Mouse (Mus musculus): ENCODE measurements around the gene Rpl18. TPM values are rescaled to one million over a fixed set of nuclear protein-coding genes. Genes with fewer than 3 reads are reported as not detected.
A peak's percentile ranks its signal among the peaks of the same experiment; 100 is the strongest.

Gene Rpl18
- polyA plus RNA-seq, 1 experiment from 2014 or later, result 1,272 TPM

- Histone ChIP-seq H3K4me2 (replicated peaks; ENCODE audit: low read depth, low read length) (peak overlapping the region; percentile 26; the same call in 1 of the 2 replicates), H3K27ac (ENCODE audit: low read length) (peak overlapping the region; percentile 24; the same call in 1 of the 2 replicates), H3K36me3 (ENCODE audit: control insufficient read depth, insufficient read depth, low read length) (no peaks in the 10 kb centered on the region), H3K4me3 (ENCODE audit: low read depth, low read length) (no peak overlapping the region), H3K9me3 (ENCODE audit: control insufficient read depth, low read depth, low read length) (no peaks in the 10 kb centered on the region), H3K27me3 (ENCODE audit: control insufficient read depth, insufficient read depth, low read length) (no peaks in the 10 kb centered on the region), H3K9ac (replicated peaks; ENCODE audit: low read depth, low read length) (no peak overlapping the region), H3K4me1 (ENCODE audit: control insufficient read depth, insufficient read depth, low read length) (peaks cover 28% of the 10 kb centered on the region)
- 29% methylated on average over 14 of the region's 14 CpGs for WGBS
- peak; percentile 56 for ATAC-seq (ENCODE audit: insufficient number of reproducible peaks, insufficient read depth, low FRiP score, low read depth)
Measured at GRCm38 (mm10) chr7:45682144-45683126, 32.8 kb upstream of the Rpl18 start.

- H3K9me3 ChIP-seq (ENCODE audit: control insufficient read depth, low read depth, low read length), result no peaks in the 10 kb centered on the region
- no peak within 1 kb of the TSS; the same call in 1 of the 2 replicates for H3K27ac ChIP-seq (ENCODE audit: low read length)
- no peaks in the 10 kb centered on the region for H3K27me3 ChIP-seq (ENCODE audit: control insufficient read depth, insufficient read depth, low read length)
- H3K9ac ChIP-seq (replicated peaks; ENCODE audit: low read depth, low read length), result no peak within 1 kb of the TSS
- 68% methylated on average over 7 of the region's 7 CpGs for WGBS
- H3K36me3 ChIP-seq (ENCODE audit: control insufficient read depth, insufficient read depth, low read length), result no peaks in the 10 kb centered on the region
- ATAC-seq (ENCODE audit: insufficient number of reproducible peaks, insufficient read depth, low FRiP score, low read depth), result no peak
- H3K4me3 ChIP-seq (ENCODE audit: low read depth, low read length), result no peak within 1 kb of the TSS
- H3K4me1 ChIP-seq (ENCODE audit: control insufficient read depth, insufficient read depth, low read length), result peaks cover 28% of the 10 kb centered on the region
- no peak within 1 kb of the TSS for H3K4me2 ChIP-seq (replicated peaks; ENCODE audit: low read depth, low read length)
Measured at GRCm38 (mm10) chr7:45683396-45684050, 31.7 kb upstream of the Rpl18 start, which contains the start of gene Ntn5. Ntn5 (plus strand) TSS chr7:45684022.

GRCm38 (mm10) chr7:45685811-45686210 lies 29.4 kb upstream of the Rpl18 start:
- 15% methylated on average over 10 of the region's 10 CpGs for WGBS
- H3K4me2 ChIP-seq (replicated peaks; ENCODE audit: low read depth, low read length), result no peak overlapping the region; the same call in 1 of the 2 replicates
- H3K4me3 ChIP-seq (ENCODE audit: low read depth, low read length), result no peak overlapping the region
- ATAC-seq (ENCODE audit: insufficient number of reproducible peaks, insufficient read depth, low FRiP score, low read depth), result no peak
- H3K4me1 ChIP-seq (ENCODE audit: control insufficient read depth, insufficient read depth, low read length), result peaks cover 28% of the 10 kb centered on the region
- H3K9ac ChIP-seq (replicated peaks; ENCODE audit: low read depth, low read length), result no peak overlapping the region
- no peaks in the 10 kb centered on the region for H3K27me3 ChIP-seq (ENCODE audit: control insufficient read depth, insufficient read depth, low read length)
- peak overlapping the region; percentile 40; the same call in 1 of the 2 replicates for H3K27ac ChIP-seq (ENCODE audit: low read length)
- H3K9me3 ChIP-seq (ENCODE audit: control insufficient read depth, low read depth, low read length), result no peaks in the 10 kb centered on the region
- H3K36me3 ChIP-seq (ENCODE audit: control insufficient read depth, insufficient read depth, low read length), result no peaks in the 10 kb centered on the region

DNA sequence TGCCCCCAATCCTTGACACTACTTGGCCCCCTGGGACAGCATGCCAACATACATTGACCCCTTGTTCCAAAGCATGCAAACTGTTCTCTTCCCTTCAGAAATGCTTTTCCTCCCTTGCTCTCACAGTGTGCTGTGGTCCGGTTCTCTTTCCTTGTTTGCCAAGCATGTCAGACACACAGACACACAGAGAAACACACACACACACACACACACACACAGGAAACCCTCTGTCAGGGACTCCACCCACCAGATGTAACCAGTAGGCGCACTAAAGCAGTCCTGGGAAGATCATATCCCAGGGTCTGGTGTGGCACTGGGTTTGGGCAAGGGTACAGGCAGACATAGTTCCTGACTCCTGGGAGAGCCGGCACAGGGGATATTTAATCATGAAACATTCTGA lies 28.4 kb upstream of the Rpl18 start:
- Histone ChIP-seq H3K36me3 (ENCODE audit: control insufficient read depth, insufficient read depth, low read length) (no peaks in the 10 kb centered on the region), H3K27ac (ENCODE audit: low read length) (no peak overlapping the region), H3K9me3 (ENCODE audit: control insufficient read depth, low read depth, low read length) (no peaks in the 10 kb centered on the region), H3K27me3 (ENCODE audit: control insufficient read depth, insufficient read depth, low read length) (no peaks in the 10 kb centered on the region), H3K4me3 (ENCODE audit: low read depth, low read length) (no peak overlapping the region), H3K4me2 (replicated peaks; ENCODE audit: low read depth, low read length) (no peak overlapping the region), H3K9ac (replicated peaks; ENCODE audit: low read depth, low read length) (no peak overlapping the region), H3K4me1 (ENCODE audit: control insufficient read depth, insufficient read depth, low read length) (peaks cover 28% of the 10 kb centered on the region)
- 65% methylated on average over 3 of the region's 3 CpGs for WGBS
- no peak for ATAC-seq (ENCODE audit: insufficient number of reproducible peaks, insufficient read depth, low FRiP score, low read depth)

- Histone ChIP-seq H3K9ac (replicated peaks; ENCODE audit: low read depth, low read length) (no peak overlapping the region), H3K9me3 (ENCODE audit: control insufficient read depth, low read depth, low read length) (no peaks in the 10 kb centered on the region), H3K4me3 (ENCODE audit: low read depth, low read length) (no peak overlapping the region), H3K4me2 (replicated peaks; ENCODE audit: low read depth, low read length) (no peak overlapping the region), H3K27me3 (ENCODE audit: control insufficient read depth, insufficient read depth, low read length) (no peaks in the 10 kb centered on the region), H3K4me1 (ENCODE audit: control insufficient read depth, insufficient read depth, low read length) (peaks cover 22% of the 10 kb centered on the region), H3K36me3 (ENCODE audit: control insufficient read depth, insufficient read depth, low read length) (no peaks in the 10 kb centered on the region), H3K27ac (ENCODE audit: low read length) (no peak overlapping the region)
- ATAC-seq (ENCODE audit: insufficient number of reproducible peaks, insufficient read depth, low FRiP score, low read depth), result no peak
- 69% methylated on average over 6 of the region's 6 CpGs for WGBS
Measured at GRCm38 (mm10) chr7:45689099-45689498, 26.2 kb upstream of the Rpl18 start.

DNA sequence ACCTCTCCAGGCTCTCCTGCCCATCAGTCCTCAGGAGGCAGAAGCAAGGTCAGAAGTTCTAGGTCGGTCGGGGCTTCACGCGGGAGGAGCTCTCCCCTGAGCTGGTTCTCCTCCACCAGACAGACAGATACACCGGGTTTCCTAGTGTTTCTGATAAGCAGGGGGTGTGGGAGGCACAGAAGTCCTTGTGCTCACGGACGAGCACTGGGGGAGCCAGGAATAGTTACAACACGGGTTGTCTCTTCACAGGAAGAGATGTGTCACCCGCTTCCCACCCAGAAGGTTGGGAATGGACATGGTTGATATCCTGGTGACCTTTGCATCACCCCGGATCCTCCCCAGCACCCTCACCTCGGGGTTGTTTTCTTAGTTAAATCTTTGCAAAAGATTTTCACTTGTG lies 25.5 kb upstream of the Rpl18 start:
- Histone ChIP-seq H3K9ac (replicated peaks; ENCODE audit: low read depth, low read length) (no peak overlapping the region), H3K9me3 (ENCODE audit: control insufficient read depth, low read depth, low read length) (no peaks in the 10 kb centered on the region), H3K36me3 (ENCODE audit: control insufficient read depth, insufficient read depth, low read length) (no peaks in the 10 kb centered on the region), H3K27me3 (ENCODE audit: control insufficient read depth, insufficient read depth, low read length) (no peaks in the 10 kb centered on the region), H3K27ac (ENCODE audit: low read length) (no peak overlapping the region), H3K4me3 (ENCODE audit: low read depth, low read length) (no peak overlapping the region), H3K4me1 (ENCODE audit: control insufficient read depth, insufficient read depth, low read length) (peaks cover 21% of the 10 kb centered on the region), H3K4me2 (replicated peaks; ENCODE audit: low read depth, low read length) (no peak overlapping the region)
- no peak for ATAC-seq (ENCODE audit: insufficient number of reproducible peaks, insufficient read depth, low FRiP score, low read depth)
- 64% methylated on average over 11 of the region's 11 CpGs for WGBS

GRCm38 (mm10) chr7:45692364-45692763 lies 22.9 kb upstream of the Rpl18 start:
- no peak overlapping the region for H3K9ac ChIP-seq (replicated peaks; ENCODE audit: low read depth, low read length)
- no peak overlapping the region for H3K27ac ChIP-seq (ENCODE audit: low read length)
- no peak overlapping the region for H3K4me2 ChIP-seq (replicated peaks; ENCODE audit: low read depth, low read length)
- no peak overlapping the region for H3K4me3 ChIP-seq (ENCODE audit: low read depth, low read length)
- no peaks in the 10 kb centered on the region for H3K27me3 ChIP-seq (ENCODE audit: control insufficient read depth, insufficient read depth, low read length)
- no peaks in the 10 kb centered on the region for H3K36me3 ChIP-seq (ENCODE audit: control insufficient read depth, insufficient read depth, low read length)
- H3K9me3 ChIP-seq (ENCODE audit: control insufficient read depth, low read depth, low read length), result no peaks in the 10 kb centered on the region
- ATAC-seq (ENCODE audit: insufficient number of reproducible peaks, insufficient read depth, low FRiP score, low read depth), result no peak
- no peaks in the 10 kb centered on the region for H3K4me1 ChIP-seq (ENCODE audit: control insufficient read depth, insufficient read depth, low read length)
- 88% methylated on average over 2 of the region's 2 CpGs for WGBS

- H3K9me3 ChIP-seq (ENCODE audit: control insufficient read depth, low read depth, low read length), result no peaks in the 10 kb centered on the region
- no peak within 1 kb of the TSS for H3K4me3 ChIP-seq (ENCODE audit: low read depth, low read length)
- no peak within 1 kb of the TSS for H3K27ac ChIP-seq (ENCODE audit: low read length)
- 0 out of 2 replicates have a peak, but pooled peaks cover 4% of the 10 kb centered on the region for H3K27me3 ChIP-seq (ENCODE audit: control insufficient read depth, insufficient read depth, low read length)
- no peaks in the 10 kb centered on the region for H3K36me3 ChIP-seq (ENCODE audit: control insufficient read depth, insufficient read depth, low read length)
- H3K9ac ChIP-seq (replicated peaks; ENCODE audit: low read depth, low read length), result no peak within 1 kb of the TSS
- no peak within 1 kb of the TSS for H3K4me2 ChIP-seq (replicated peaks; ENCODE audit: low read depth, low read length)
- ATAC-seq (ENCODE audit: insufficient number of reproducible peaks, insufficient read depth, low FRiP score, low read depth), result no peak
- H3K4me1 ChIP-seq (ENCODE audit: control insufficient read depth, insufficient read depth, low read length), result no peaks in the 10 kb centered on the region
- 89% methylated on average over 50 of the region's 50 CpGs for whole genome bisulfite sequencing
Measured at GRCm38 (mm10) chr7:45693921-45694591, 21.2 kb upstream of the Rpl18 start, which contains the start of gene Sec1. Sec1 (minus strand) TSS chr7:45694402.
